Mouse (Mus musculus): Measurements from ENCODE around the gene Tmem229b.
"Not testable (repeated sequence)": the region's sequence is repeated elsewhere in the genome, so short reads cannot be mapped to it uniquely, and the experiment has no call there.

Tmem229b gene

GRCm38 (mm10) chr12:79007126-79007753 is at the start of gene Tmem229b:
Tmem229b (minus strand) TSS chr12:79007627.
- in situ Hi-C loops (cut with MboI, MseI): loop anchor here in 1 of 2 experiments (10.0 kb wide), 1 partner anchor 92 kb away; no protein-coding TSS in a partner anchor

GRCm38 (mm10) chr12:79055276-79055675 is 47.8 kb upstream of the Tmem229b start:
- in situ Hi-C loops (cut with MboI, MseI): no loop called here

- in situ Hi-C loops (cut with MboI, MseI): no loop called here
Measured at GRCm38 (mm10) chr12:79052073-79052472, 44.6 kb upstream of the Tmem229b start.

GRCm38 (mm10) chr12:79050545-79051212 is 43.3 kb upstream of the Tmem229b start:
- in situ Hi-C loops (cut with MboI, MseI): no loop called here

DNA sequence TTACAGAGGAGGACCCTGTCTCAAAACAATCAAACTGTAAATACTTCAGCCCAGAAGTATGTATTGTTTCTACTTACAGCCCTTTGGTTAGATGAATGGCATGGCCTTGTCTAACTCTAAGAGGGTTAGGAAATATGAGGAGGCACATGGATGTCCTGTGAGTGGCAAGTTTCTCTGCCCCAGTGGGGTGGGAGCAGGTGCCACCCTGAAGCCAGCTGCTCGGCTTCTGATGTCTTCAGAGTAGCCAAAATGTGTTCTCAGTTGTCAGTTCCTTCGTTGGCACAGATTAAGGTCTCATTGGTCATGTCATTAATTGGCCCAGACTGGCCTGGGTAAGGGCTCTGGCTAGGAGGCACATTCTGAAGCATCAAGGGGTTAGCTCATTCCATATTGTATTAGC is 42.4 kb upstream of the Tmem229b start:
- in situ Hi-C loops (cut with MboI, MseI): no loop called here

- in situ Hi-C loops (cut with MboI, MseI): no loop called here
Measured at GRCm38 (mm10) chr12:79048898-79049297, 41.5 kb upstream of the Tmem229b start.

DNA sequence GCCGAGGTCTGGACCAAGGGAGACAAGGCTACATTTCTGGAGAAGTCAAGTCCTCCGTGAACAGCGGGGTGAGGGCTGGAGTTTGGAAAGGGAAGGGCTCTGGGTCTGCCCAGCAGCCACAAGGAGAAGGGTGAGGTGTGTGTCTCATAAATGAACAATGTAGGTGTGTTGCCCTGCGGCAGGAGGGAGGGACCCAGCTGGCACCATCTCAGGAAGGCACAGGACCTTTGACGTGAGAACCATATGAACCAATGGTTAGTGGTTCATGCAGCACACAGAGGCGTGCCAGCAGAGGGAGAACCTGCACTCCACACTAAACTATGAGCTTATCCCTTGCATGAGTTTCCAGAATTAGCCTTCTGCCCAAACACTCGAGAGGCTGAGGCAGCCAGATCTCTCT is 39.8 kb upstream of the Tmem229b start:
- in situ Hi-C loops (cut with MboI, MseI): no loop called here

GRCm38 (mm10) chr12:79046171-79046570 is 38.7 kb upstream of the Tmem229b start:
- in situ Hi-C loops (cut with MboI, MseI): no loop called here

DNA sequence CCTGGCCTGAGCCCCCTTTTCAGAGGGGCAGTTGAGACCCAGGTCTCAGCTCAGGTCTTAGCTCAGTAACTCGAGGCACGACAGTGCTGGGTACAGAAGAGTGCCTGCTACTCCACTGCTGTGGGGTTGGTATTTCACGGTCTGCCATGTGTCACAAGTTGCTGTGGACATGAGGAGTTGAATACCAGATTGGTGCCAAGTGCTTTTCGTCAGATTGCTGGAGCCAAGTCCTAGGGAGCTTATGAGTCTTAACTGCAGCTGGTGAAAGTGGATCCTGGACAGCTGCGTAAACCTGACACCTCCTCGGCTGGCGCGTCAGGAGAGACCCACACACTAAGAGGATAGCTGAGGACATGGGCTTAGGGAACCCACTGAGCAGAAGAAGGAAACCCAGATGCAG is 37.2 kb upstream of the Tmem229b start:
- in situ Hi-C loops (cut with MboI, MseI): no loop called here

DNA sequence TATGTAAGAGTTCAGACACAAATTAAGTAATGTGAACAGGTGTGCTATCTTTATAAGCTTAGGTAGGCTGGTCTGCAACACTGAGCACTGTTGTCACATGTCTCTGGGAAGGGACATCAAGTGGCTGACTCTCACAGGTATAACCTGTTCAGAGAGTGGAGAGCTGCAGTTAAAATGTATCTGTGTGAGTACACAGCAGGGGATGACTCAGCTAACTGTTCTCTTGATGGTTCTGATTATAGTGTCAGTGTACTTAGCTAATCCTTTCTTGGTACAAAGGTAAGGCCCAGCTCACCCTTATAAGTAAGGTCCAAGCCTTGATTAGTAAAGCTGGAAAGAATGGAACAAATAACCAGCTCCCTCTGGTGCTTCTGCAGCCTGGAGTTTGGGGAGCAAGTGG is 34.0 kb upstream of the Tmem229b start:
- in situ Hi-C loops (cut with MboI, MseI): no loop called here

GRCm38 (mm10) chr12:79040201-79040827 is 32.9 kb upstream of the Tmem229b start:
- in situ Hi-C loops (cut with MboI, MseI): no loop called here

DNA sequence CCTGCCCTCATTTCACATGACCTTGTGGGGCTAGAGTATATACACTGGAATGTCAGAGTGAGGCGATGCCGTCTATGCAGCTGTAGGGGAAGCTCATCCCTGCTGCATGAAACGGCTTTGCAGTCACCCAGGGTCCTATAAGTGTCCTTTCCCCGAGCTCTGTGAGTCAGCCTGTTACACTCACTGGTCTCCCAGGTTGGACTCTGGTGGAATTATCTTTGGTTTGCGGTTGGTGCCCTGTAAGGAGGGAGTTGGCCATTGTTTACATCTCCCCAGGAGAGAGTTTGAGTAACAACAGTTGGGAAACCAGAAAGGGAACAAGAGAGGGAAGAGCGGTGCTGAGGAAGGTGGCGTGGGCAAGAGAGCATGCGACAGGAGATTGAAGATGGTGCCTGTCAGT is 32.3 kb upstream of the Tmem229b start:
- in situ Hi-C loops (cut with MboI, MseI): no loop called here

GRCm38 (mm10) chr12:79035349-79035748 is 27.9 kb upstream of the Tmem229b start:
- in situ Hi-C loops (cut with MboI, MseI): no loop called here

DNA sequence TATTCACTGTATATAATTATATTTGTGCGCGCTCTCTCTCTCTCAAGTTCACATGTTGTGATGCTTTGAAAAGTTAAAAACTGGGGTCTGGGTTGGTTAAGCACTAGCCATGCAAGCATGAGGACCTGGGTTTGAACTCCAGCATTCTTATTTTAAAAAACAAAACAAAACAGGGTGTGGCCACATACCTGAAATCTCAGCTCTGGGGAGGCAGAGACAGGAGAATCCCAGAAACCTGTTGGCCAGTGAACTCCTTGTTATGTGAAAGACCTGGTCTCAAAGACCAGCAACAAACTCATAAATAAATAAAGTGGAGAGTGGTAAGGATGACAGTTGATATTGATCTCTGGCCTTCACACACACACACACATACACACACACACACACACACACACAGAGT is 26.9 kb upstream of the Tmem229b start:
- in situ Hi-C loops (cut with MboI, MseI): loop anchor here in 1 of 2 experiments (5.0 kb wide), 1 partner anchor 53 kb away; the partner anchor contains the start of gene Pigh

- in situ Hi-C loops (cut with MboI, MseI): no loop called here
Measured at GRCm38 (mm10) chr12:79028911-79029861, 21.8 kb upstream of the Tmem229b start, which contains the start of gene Plekhh1. Plekhh1 (plus strand) TSS chr12:79029163.

GRCm38 (mm10) chr12:79027526-79027925 is 20.1 kb upstream of the Tmem229b start:
- in situ Hi-C loops (cut with MboI, MseI): not testable (repeated sequence)

DNA sequence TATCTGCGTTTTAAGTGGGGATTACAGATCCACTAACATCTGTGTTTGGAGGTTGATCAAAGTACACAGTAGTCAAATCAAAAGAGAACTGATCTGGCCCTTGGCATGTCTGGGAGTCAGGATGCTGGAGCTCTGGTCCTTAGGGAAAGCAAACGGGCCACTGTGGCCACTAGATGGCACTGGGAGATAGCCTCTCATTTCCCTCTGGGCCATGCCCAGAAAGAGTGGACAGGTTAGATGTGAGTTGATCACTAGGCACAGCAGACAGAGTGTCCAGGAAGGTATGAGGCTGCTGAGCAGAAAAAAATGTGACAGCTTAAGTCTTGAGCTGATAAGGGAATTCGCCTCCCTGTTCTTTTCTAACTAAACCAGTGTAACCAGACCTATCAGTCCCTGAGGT is 15.5 kb upstream of the Tmem229b start:
- in situ Hi-C loops (cut with MboI, MseI): loop anchor here in 1 of 2 experiments (5.0 kb wide), 1 partner anchor 91 kb away; no protein-coding TSS in a partner anchor

DNA sequence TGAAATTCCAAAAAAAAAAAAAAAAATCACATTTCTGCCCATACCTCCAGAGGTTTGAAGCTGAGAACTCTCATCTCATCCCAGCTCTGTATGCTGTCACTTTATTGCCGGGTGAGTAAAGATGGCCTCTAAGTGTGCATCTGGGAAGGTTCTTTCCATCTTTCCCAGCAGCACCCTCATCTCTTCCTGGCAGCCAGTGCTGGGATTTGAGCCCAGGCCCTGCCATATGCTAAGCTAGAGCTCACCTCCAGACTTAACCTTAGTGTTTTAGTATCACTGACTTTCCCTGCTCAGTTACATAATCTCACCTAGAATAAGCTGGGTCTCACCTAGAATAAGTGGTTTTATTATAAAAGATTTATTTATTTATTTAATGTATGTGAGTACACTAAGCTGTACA is 14.5 kb upstream of the Tmem229b start:
- in situ Hi-C loops (cut with MboI, MseI): loop anchor here in 1 of 2 experiments (5.0 kb wide), 1 partner anchor 90 kb away; no protein-coding TSS in a partner anchor

- in situ Hi-C loops (cut with MboI, MseI): no loop called here
Measured at GRCm38 (mm10) chr12:79017994-79018399, 10.6 kb upstream of the Tmem229b start.

GRCm38 (mm10) chr12:79016109-79016508 is 8.7 kb upstream of the Tmem229b start:
- in situ Hi-C loops (cut with MboI, MseI): no loop called here

- in situ Hi-C loops (cut with MboI, MseI): no loop called here
Measured at GRCm38 (mm10) chr12:79010569-79010968, 3.1 kb upstream of the Tmem229b start.

Data from T-helper 17 cell (primary cell).